Mouse (Mus musculus) testis, adult 2 months (tissue): ENCODE results near the gene Gramd2. TPM values are rescaled to one million over a fixed set of nuclear protein-coding genes. Genes with fewer than 3 reads are reported as not detected.
"Not testable (repeated sequence)": the region's sequence is repeated elsewhere in the genome, so short reads cannot be mapped to it uniquely, and the experiment has no call there.

Source experiments
- H3K27ac ChIP-seq: fragments of 200-500 bp; 2 replicates; pipeline ENCODE4 v1.5.1; 2012; ENCODE audit warnings: low read depth, low read length; ENCODE audit not compliant: control insufficient read depth, insufficient read depth
- H3K27me3 ChIP-seq: fragments of 200-500 bp; 2 replicates; pipeline ENCODE4 v1.6.1; 2012; ENCODE audit warnings: mild to moderate bottlenecking, low read length, moderate library complexity; ENCODE audit not compliant: control insufficient read depth, insufficient read depth
- H3K36me3 ChIP-seq: fragments of 200-500 bp; 2 replicates; pipeline ENCODE4 v1.6.1; 2012; ENCODE audit warnings: mild to moderate bottlenecking, low read length; ENCODE audit not compliant: control insufficient read depth, insufficient read depth
- H3K4me1 ChIP-seq: fragments of 200-500 bp; 2 replicates; pipeline ENCODE4 v1.6.1; 2012; ENCODE audit warnings: low read length; ENCODE audit not compliant: control insufficient read depth, insufficient read depth
- H3K4me3 ChIP-seq: fragments of 200-500 bp; 2 replicates; pipeline ENCODE4 v1.5.1; 2012; ENCODE audit warnings: low read depth, mild to moderate bottlenecking, low read length, moderate library complexity, mixed read lengths; ENCODE audit not compliant: control insufficient read depth
- CTCF ChIP-seq: fragments of 200-500 bp; IDR thresholded peaks from 2 replicates; pipeline ENCODE4 v1.5.1; 2012; ENCODE audit warnings: low read depth, mild to moderate bottlenecking, inconsistent platforms, low read length, moderate library complexity; ENCODE audit not compliant: control insufficient read depth, insufficient read depth, insufficient replicate concordance
- POLR2A ChIP-seq: fragments of 200-500 bp; IDR thresholded peaks from 2 replicates; pipeline ENCODE4 v1.6.1; 2012; ENCODE audit warnings: low read depth, mild to moderate bottlenecking, inconsistent platforms, low read length, moderate library complexity; ENCODE audit not compliant: control insufficient read depth
- polyA plus RNA-seq: library from polyadenylated mRNA; depleted of rRNA; stranded (reverse); fragments of >200 nt; gene quantifications from 2 replicates; pipeline ENCODE4 v1.2.3, GENCODE M21; 2012; rRNA removed

The Gramd2 gene
- polyA plus RNA-seq, 1 experiment = 14.5 TPM

DNA sequence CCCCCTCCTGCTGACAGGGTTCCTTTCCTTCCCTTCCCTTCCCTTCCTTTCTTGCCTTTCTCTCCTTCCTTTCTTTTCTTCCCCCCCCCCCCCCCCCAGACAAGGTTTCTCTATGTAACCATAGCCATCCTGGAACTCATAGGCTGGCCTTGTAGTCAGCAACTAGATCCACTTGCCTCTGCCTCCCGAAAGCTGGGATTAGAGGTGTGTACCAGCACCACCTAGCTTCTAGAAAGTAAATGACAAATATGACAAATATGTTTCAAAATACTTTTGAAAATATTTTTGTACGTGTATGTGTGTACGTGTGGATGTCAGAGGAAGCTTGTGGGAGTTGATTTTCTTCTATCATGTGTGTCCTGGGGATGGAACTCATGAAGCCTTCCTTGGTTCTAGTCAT lies 80.6 kb downstream of the Gramd2 start:
- no peaks in the 10 kb centered on the region for H3K4me1 ChIP-seq
- no peak overlapping the region for H3K4me3 ChIP-seq
- TF ChIP-seq POLR2A (no peak), CTCF (no peak)
- no peaks in the 10 kb centered on the region for H3K36me3 ChIP-seq
- H3K27ac ChIP-seq = no peak overlapping the region
- H3K27me3 ChIP-seq = no peaks in the 10 kb centered on the region

DNA sequence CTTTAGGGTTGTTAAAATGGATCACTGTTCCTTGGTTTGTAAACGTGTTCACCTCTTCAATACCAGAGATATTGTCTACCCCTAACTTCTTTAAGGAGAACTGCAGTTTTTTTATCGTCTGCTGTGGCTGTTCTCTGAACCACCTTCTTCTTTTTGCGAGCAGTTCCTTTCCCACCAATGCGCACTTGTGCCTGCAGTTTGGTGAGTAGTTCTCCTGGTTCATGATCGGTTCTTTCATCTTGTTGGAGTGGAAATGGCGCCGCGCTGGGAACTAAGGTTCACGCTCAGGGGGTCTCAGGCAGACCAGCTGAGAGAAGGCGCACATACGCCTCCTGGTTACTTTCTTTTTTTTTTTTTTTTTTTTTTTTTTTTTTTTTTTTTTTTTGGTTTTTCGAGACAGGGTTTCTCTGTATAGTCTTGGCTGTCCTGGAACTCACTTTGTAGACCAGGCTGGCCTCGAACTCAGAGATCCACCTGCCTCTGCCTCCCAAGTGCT lies 87.1 kb downstream of the Gramd2 start:
- H3K27ac ChIP-seq, H3K27me3 ChIP-seq, H3K36me3 ChIP-seq, H3K4me1 ChIP-seq, H3K4me3 ChIP-seq: not testable (repeated sequence)

Other genes with a start within 250 kb of the Gramd2 start
- 150 and 160 TPM in 2 replicates for gene Arih1, start 193.5 kb upstream of the Gramd2 start, polyA plus RNA-seq
- gene Hexa, start 140.6 kb upstream of the Gramd2 start, polyA plus RNA-seq = 100 and 116 TPM in 2 replicates
- 66.9 and 71.6 TPM in 2 replicates for gene Tmem202, start 140.3 kb upstream of the Gramd2 start, polyA plus RNA-seq
- gene Celf6, start 102.2 kb upstream of the Gramd2 start, polyA plus RNA-seq = 13.2 and 17.5 TPM in 2 replicates
- gene Parp6, start 62.9 kb upstream of the Gramd2 start, polyA plus RNA-seq = 34.5 and 35.6 TPM in 2 replicates
- gene Pkm, start 23.8 kb upstream of the Gramd2 start, polyA plus RNA-seq = 491 and 510 TPM in 2 replicates
- gene Senp8, start 70.6 kb downstream of the Gramd2 start, polyA plus RNA-seq = 3.3 TPM in 2 replicates
- 13.3 and 18.5 TPM in 2 replicates for gene Myo9a, start 70.8 kb downstream of the Gramd2 start, polyA plus RNA-seq